Comparison of ENCODE assay signal across 8 mouse cellular contexts in genomic region chr11:115707313-115708208, GRCm38 (mm10). TPM values are rescaled to one million over a fixed set of nuclear protein-coding genes. Genes with fewer than 3 reads are reported as not detected.
DNase-seq lines count a peak whose midpoint lies in the region; ATAC-seq and TF ChIP-seq lines count a peak whose summit lies in the region.

No protein-coding gene starts in this region.

- peaks cover 59% of the 10 kb centered on the region for H3K4me1 ChIP-seq in erythroblast, embryonic 14.5 days (ENCODE audit: control insufficient read depth)
- H3K4me1 ChIP-seq in hindbrain, embryonic 14.5 days (replicated peaks; ENCODE audit: control insufficient read depth, insufficient read depth, low read length): peaks cover 21% of the 10 kb centered on the region
- H3K4me1 ChIP-seq in liver, embryonic 12.5 days: peaks cover 66% of the 10 kb centered on the region

- H3K36me3 ChIP-seq in erythroblast, embryonic 14.5 days (ENCODE audit: control insufficient read depth): peaks cover 3% of the 10 kb centered on the region; the same call in 1 of the 2 replicates
- no peaks in the 10 kb centered on the region for H3K36me3 ChIP-seq in hindbrain, embryonic 14.5 days (replicated peaks; ENCODE audit: control insufficient read depth, insufficient read depth)
- H3K36me3 ChIP-seq in liver, embryonic 12.5 days: peaks cover 5% of the 10 kb centered on the region; the same call in 1 of the 2 replicates
- no peaks in the 10 kb centered on the region for H3K36me3 ChIP-seq in myocyte (ENCODE audit: control insufficient read depth, insufficient read depth)

- peak overlapping the region; percentile 88 for H3K4me2 ChIP-seq in hindbrain, embryonic 14.5 days (replicated peaks)
- H3K4me2 ChIP-seq in liver, embryonic 12.5 days: peak overlapping the region; percentile 95
- peak overlapping the region; percentile 81 for H3K4me2 ChIP-seq in myocyte (ENCODE audit: low read depth)

- H3K9me3 ChIP-seq in erythroblast, embryonic 14.5 days (ENCODE audit: control insufficient read depth, low read length): peaks cover 2% of the 10 kb centered on the region; the same call in 1 of the 2 replicates
- no peaks in the 10 kb centered on the region for H3K9me3 ChIP-seq in hindbrain, embryonic 14.5 days (ENCODE audit: control insufficient read depth, low read length)
- 0 out of 2 replicates have a peak, but pooled peaks cover 3% of the 10 kb centered on the region for H3K9me3 ChIP-seq in liver, embryonic 12.5 days (replicated peaks)

- peak overlapping the region; percentile 97 for H3K9ac ChIP-seq in hindbrain, embryonic 14.5 days
- peak overlapping the region; percentile 100 for H3K9ac ChIP-seq in liver, embryonic 12.5 days

- H3K27me3 ChIP-seq in erythroblast, embryonic 14.5 days (ENCODE audit: control insufficient read depth): no peaks in the 10 kb centered on the region
- no peaks in the 10 kb centered on the region for H3K27me3 ChIP-seq in hindbrain, embryonic 14.5 days (ENCODE audit: control insufficient read depth, insufficient read depth, low read length)
- no peaks in the 10 kb centered on the region for H3K27me3 ChIP-seq in liver, embryonic 12.5 days (replicated peaks)
- no peaks in the 10 kb centered on the region for H3K27me3 ChIP-seq in myocyte (ENCODE audit: control insufficient read depth, insufficient read depth, insufficient read length)

- under 1% methylated on average over 41 of the region's 44 CpGs for WGBS in hindbrain, embryonic 14.5 days
- WGBS in liver, embryonic 12.5 days (ENCODE audit: insufficient replicate concordance): 1% methylated on average over 36 of the region's 44 CpGs

- H3ac ChIP-seq in myocyte (ENCODE audit: control insufficient read depth, insufficient read length): peak overlapping the region; percentile 90

- ATAC-seq in hindbrain, embryonic 14.5 days (ENCODE audit: low FRiP score): peak; percentile 38; the same call in 1 of the 2 replicates
- peak; percentile 24; the same call in 1 of the 2 replicates for ATAC-seq in liver, embryonic 12.5 days

- peak; percentile 53 for DNase-seq in ovary, postnatal 36 days (ENCODE audit: low spot score)
- DNase-seq in ovary, postnatal 10 days (ENCODE audit: low spot score): no peak
- peak; percentile 50 to 51 for DNase-seq in adrenal gland, postnatal 4 days (ENCODE audit: low spot score in 2 of 2)
- peak; percentile 54 for DNase-seq in hindbrain, embryonic 14.5 days (ENCODE audit: low spot score)
- DNase-seq in thymus, postnatal 10 days (ENCODE audit: low spot score in 2 of 2): peak; percentile 46 to 47

- peaks cover 53% of the 10 kb centered on the region for H3K79me2 ChIP-seq in myocyte (ENCODE audit: control insufficient read depth, insufficient read depth)

- peak overlapping the region; percentile 96 for H3K27ac ChIP-seq in hindbrain, embryonic 14.5 days
- H3K27ac ChIP-seq in liver, embryonic 12.5 days: peak overlapping the region; percentile 97

- no peak for TF ChIP-seq POLR2A in myocyte (IDR thresholded peaks at IDR 0.05; ENCODE audit: insufficient read length, low read depth)

- H3K4me3 ChIP-seq in erythroblast, embryonic 14.5 days (replicated peaks): peak overlapping the region; percentile 95
- H3K4me3 ChIP-seq in hindbrain, embryonic 14.5 days (replicated peaks; ENCODE audit: low read length): peak overlapping the region; percentile 99
- H3K4me3 ChIP-seq in liver, embryonic 12.5 days: peak overlapping the region; percentile 99
- H3K4me3 ChIP-seq in myocyte: peak overlapping the region; percentile 65

TF ChIP-seq in myocyte, 11 proteins besides CTCF, POLR2A, EP300 and RAD21:
- no peak for TF ChIP-seq REST (IDR thresholded peaks at IDR 0.05; ENCODE audit: insufficient read depth, insufficient read length)
- no peak for TF ChIP-seq SRF (IDR thresholded peaks at IDR 0.05; ENCODE audit: control insufficient read depth, insufficient read length, low read depth)
- TF ChIP-seq MYOG (IDR thresholded peaks at IDR 0.05; ENCODE audit: control insufficient read depth in 1 of 3, insufficient read depth in 1 of 3, insufficient read length in 2 of 3, low read depth in 2 of 3): no peak
- no peak for TF ChIP-seq TCF12 (IDR thresholded peaks at IDR 0.05; ENCODE audit: insufficient read depth, poor library complexity, severe bottlenecking)
- TF ChIP-seq E2F4 (IDR thresholded peaks at IDR 0.05; ENCODE audit: insufficient read depth): no peak
- TF ChIP-seq MAX (IDR thresholded peaks at IDR 0.05; ENCODE audit: low read depth): no peak
- TF ChIP-seq MYOD1 (IDR thresholded peaks at IDR 0.05; ENCODE audit: control insufficient read depth in 1 of 3, insufficient read length in 2 of 3, low read depth in 2 of 3): no peak
- TF ChIP-seq CEBPB (IDR thresholded peaks at IDR 0.05; ENCODE audit: insufficient read depth, poor library complexity, severe bottlenecking): no peak
- no peak for TF ChIP-seq USF1 (IDR thresholded peaks at IDR 0.05; ENCODE audit: low read depth)
- TF ChIP-seq TCF3 (IDR thresholded peaks at IDR 0.05; ENCODE audit: insufficient read length, low read depth): no peak
- no peak for TF ChIP-seq POLR2AphosphoS2 (IDR thresholded peaks at IDR 0.05; ENCODE audit: insufficient read length, low read depth)

RNA-seq across cellular contexts. Expression of gene Grb2, which starts 0.8 kb away (rescaled TPM):
- 100 to 1,000 TPM; 116 to 135 TPM for total RNA-seq in adrenal gland, postnatal 4 days (2021)
- polyA plus RNA-seq in erythroblast, embryonic 14.5 days (2012): 3.4 and 3.8 TPM in 2 replicates
- polyA plus RNA-seq in hindbrain, embryonic 14.5 days (2014; fragmentation: Nextera tagmentation; extraction: Ambion mirVana): 121 and 139 TPM in 2 replicates
- 78.6 and 89.6 TPM in 2 replicates for polyA plus RNA-seq in liver, embryonic 12.5 days (2016; fragmentation: Nextera tagmentation; extraction: Ambion mirVana)
- polyA plus RNA-seq in myocyte (2012; fragmentation: generic; extraction: Trizol): 71.2 TPM

RNA-seq across cellular contexts. Expression of gene Tmem94, which starts 57.7 kb away (rescaled TPM):
- total RNA-seq in adrenal gland, postnatal 4 days (2021): 10 to 100 TPM; 67.4 to 71.0 TPM
- 6.1 and 6.3 TPM in 2 replicates for polyA plus RNA-seq in erythroblast, embryonic 14.5 days (2012)
- polyA plus RNA-seq in hindbrain, embryonic 14.5 days (2014; fragmentation: Nextera tagmentation; extraction: Ambion mirVana): 17.3 and 20.8 TPM in 2 replicates
- 16.9 and 17.0 TPM in 2 replicates for polyA plus RNA-seq in liver, embryonic 12.5 days (2016; fragmentation: Nextera tagmentation; extraction: Ambion mirVana)
- polyA plus RNA-seq in myocyte (2012; fragmentation: generic; extraction: Trizol): 19.6 TPM

Comparison
In these comparisons a context has a peak if more than half of its experiments do, and no peak if none do; other contexts are left out.
1. RNA of gene Grb2, which starts 0.8 kb away (polyA plus RNA-seq): 121 to 139 TPM in hindbrain, embryonic 14.5 days, 78.6 to 89.6 TPM in liver, embryonic 12.5 days and 71.2 TPM in myocyte (single experiment); 3.4 to 3.8 TPM in erythroblast, embryonic 14.5 days; every median in the first group is over 10 times any median in the second.
2. Peak in every context shown above with its lines, with median percentiles within 50 percentile points of each other: H3K4me3 ChIP-seq and H3K4me2 ChIP-seq.